Mouse (Mus musculus) adrenal gland (tissue): Measurements from ENCODE around the gene Gm4565.
"Not testable (repeated sequence)": the region's sequence is repeated elsewhere in the genome, so short reads cannot be mapped to it uniquely, and the experiment has no call there.

Source experiments
- intact Hi-C: fragments of 180-260 bp; cut with DNase I; formaldehyde crosslinking; loops from one replicate; pipeline ENCODE4 v1.15.1; 2025
- long read RNA-seq, 2 experiments: library from polyadenylated mRNA; unstranded; transcript quantifications; one replicate each; pipeline ENCODE4 v2.0.0; 2020; ENCODE audit warnings: borderline replicate concordance in 1 of 2; ENCODE audit not compliant: insufficient replicate concordance in 1 of 2

Gm4565 gene
- long read RNA-seq, experiment 1: 0 reads
- long read RNA-seq, experiment 2: 0 reads

GRCm38 (mm10) chr7:22588027-22588426 is at the start of gene Gm4565:
Gm4565 (minus strand) TSS chr7:22588127.
- intact Hi-C loops: not testable (repeated sequence)

DNA sequence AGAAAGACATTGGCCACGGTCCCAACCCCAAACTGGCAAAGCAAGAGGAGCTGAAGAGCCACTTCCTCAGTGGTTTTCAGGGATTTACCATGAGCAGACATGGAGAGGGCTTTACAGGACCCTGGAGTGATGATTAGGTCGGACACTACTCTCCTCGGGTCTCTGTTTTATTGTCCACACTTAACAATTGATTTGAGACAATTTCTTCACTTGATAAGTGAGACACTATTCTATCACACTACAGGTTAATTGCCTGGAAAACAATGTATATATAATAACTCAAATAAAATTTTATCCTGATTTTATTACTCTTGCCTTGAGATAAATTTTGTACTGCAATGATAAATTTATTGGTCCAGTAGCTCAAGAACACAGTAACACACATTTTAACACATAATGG is 22.7 kb downstream of the Gm4565 start, which contains the start of gene Gm4201:
Gm4201 (minus strand) TSS at position 101 of the 400 bp plus-strand sequence.
- intact Hi-C loops: not testable (repeated sequence)

GRCm38 (mm10) chr7:22534787-22535186 is 53.1 kb downstream of the Gm4565 start, which contains the start of gene Gm8677:
Gm8677 (minus strand) TSS chr7:22534887.
- intact Hi-C loops: not testable (repeated sequence)
